Mouse (Mus musculus): ENCODE results near the gene Abca5. TPM values are rescaled to one million over a fixed set of nuclear protein-coding genes. Genes with fewer than 3 reads are reported as not detected.
"Not testable (repeated sequence)": the region's sequence is repeated elsewhere in the genome, so short reads cannot be mapped to it uniquely, and the experiment has no call there.

Abca5 gene
- under 1 TPM; 0.33 to 0.84 (median 0.50) TPM for polyA plus RNA-seq (2017; shearing (Covaris generic))

- ATAC-seq: peak; percentile 80
These were observed at the start of gene Abca5 for GRCm38 (mm10) chr11:110337289-110338245. Abca5 (minus strand) TSS chr11:110337716.

- ATAC-seq: no peak
These were observed 48.0 kb upstream of the Abca5 start for GRCm38 (mm10) chr11:110385487-110385886.

- ATAC-seq: no peak
These were observed 42.8 kb upstream of the Abca5 start for GRCm38 (mm10) chr11:110380310-110380668.

- no peak for ATAC-seq
These were observed 42.3 kb upstream of the Abca5 start for GRCm38 (mm10) chr11:110379661-110380309.

- no peak for ATAC-seq
These were observed 36.5 kb upstream of the Abca5 start for GRCm38 (mm10) chr11:110374036-110374435.

GRCm38 (mm10) chr11:110372266-110372954 is 34.9 kb upstream of the Abca5 start:
- ATAC-seq: no peak

GRCm38 (mm10) chr11:110371827-110372226 is 34.3 kb upstream of the Abca5 start:
- no peak for ATAC-seq

GRCm38 (mm10) chr11:110369312-110370019 is 31.9 kb upstream of the Abca5 start:
- no peak for ATAC-seq

- no peak for ATAC-seq
These were observed 30.1 kb upstream of the Abca5 start for GRCm38 (mm10) chr11:110367638-110368037.

GRCm38 (mm10) chr11:110366902-110367301 is 29.4 kb upstream of the Abca5 start:
- ATAC-seq: no peak

GRCm38 (mm10) chr11:110365016-110365415 is 27.5 kb upstream of the Abca5 start:
- ATAC-seq: no peak

GRCm38 (mm10) chr11:110357756-110358551 is 20.4 kb upstream of the Abca5 start:
- ATAC-seq: no peak

- ATAC-seq: not testable (repeated sequence)
These were observed 17.6 kb upstream of the Abca5 start for GRCm38 (mm10) chr11:110355131-110355530.

- no peak for ATAC-seq
These were observed 16.7 kb upstream of the Abca5 start for GRCm38 (mm10) chr11:110354261-110354660.

- no peak for ATAC-seq
These were observed 10.7 kb upstream of the Abca5 start for GRCm38 (mm10) chr11:110348170-110348569.

GRCm38 (mm10) chr11:110347768-110348167 is 10.3 kb upstream of the Abca5 start:
- no peak for ATAC-seq

GRCm38 (mm10) chr11:110336814-110337288 is 665 bp downstream of the Abca5 start:
- no peak for ATAC-seq

GRCm38 (mm10) chr11:110330093-110330492 is 7.4 kb downstream of the Abca5 start:
- no peak for ATAC-seq

GRCm38 (mm10) chr11:110322266-110322665 is 15.2 kb downstream of the Abca5 start:
- ATAC-seq: no peak

- ATAC-seq: no peak
These were observed 30.9 kb downstream of the Abca5 start for GRCm38 (mm10) chr11:110306475-110307168.

GRCm38 (mm10) chr11:110303411-110303810 is 34.1 kb downstream of the Abca5 start:
- no peak for ATAC-seq
